Mouse (Mus musculus) heart, embryonic 10.5 days (tissue): ENCODE measurements around the gene Cpeb3. TPM values are rescaled to one million over a fixed set of nuclear protein-coding genes. Genes with fewer than 3 reads are reported as not detected.

Source experiments
- DNase-seq: peaks from one replicate; pipeline ENCODE4 v3.0.0-alpha.2; 2017; ENCODE audit warnings: low spot score
- H3K27ac ChIP-seq: fragments of 300-500 bp; sonication (generic); 2 replicates; pipeline ENCODE4 v1.5.1; 2016; ENCODE audit warnings: mild to moderate bottlenecking
- H3K27me3 ChIP-seq: fragments of 300-500 bp; sonication (generic); 2 replicates; pipeline ENCODE4 v1.6.1; 2016; ENCODE audit warnings: mild to moderate bottlenecking; ENCODE audit not compliant: poor library complexity, insufficient read depth, severe bottlenecking
- H3K36me3 ChIP-seq: fragments of 300-500 bp; sonication (generic); 2 replicates; pipeline ENCODE4 v1.6.1; 2016; ENCODE audit warnings: mild to moderate bottlenecking, moderate library complexity
- H3K4me1 ChIP-seq: fragments of 300-500 bp; sonication (generic); 2 replicates; pipeline ENCODE4 v1.6.1; 2016; ENCODE audit warnings: mild to moderate bottlenecking
- H3K4me3 ChIP-seq: fragments of 300-500 bp; sonication (generic); 2 replicates; pipeline ENCODE4 v1.5.1; 2016; ENCODE audit warnings: mild to moderate bottlenecking, moderate library complexity
- H3K9me3 ChIP-seq: fragments of 300-500 bp; sonication (generic); 2 replicates; pipeline ENCODE4 v1.6.1; 2016; ENCODE audit warnings: mild to moderate bottlenecking, moderate library complexity
- WGBS: fragments of 180-500 bp; shearing (Covaris S2); methylation state at CpG from one replicate; pipeline ENCODE4 v1.1.7; 2016; 5-methylcytosine and 5-hydroxymethylcytosine counted together
- polyA plus RNA-seq: library from polyadenylated mRNA; unstranded; fragments of >200 nt; fragmentation: Nextera tagmentation; extraction: Ambion mirVana; gene quantifications from 2 replicates; pipeline ENCODE4 v1.2.1, GENCODE M21; 2016

Gene Cpeb3
- polyA plus RNA-seq, 1 experiment from 2014 or later, result 2.6 TPM

- no peaks in the 10 kb centered on the region for H3K27me3 ChIP-seq
- WGBS, result 66% methylated on average over 2 of the region's 2 CpGs
- no peak overlapping the region for H3K4me3 ChIP-seq
- H3K27ac ChIP-seq, result no peak overlapping the region
- no peaks in the 10 kb centered on the region for H3K36me3 ChIP-seq
- no peak for DNase-seq
- no peaks in the 10 kb centered on the region for H3K9me3 ChIP-seq
- H3K4me1 ChIP-seq, result no peaks in the 10 kb centered on the region; the same call in 1 of the 2 replicates
Measured at GRCm38 (mm10) chr19:37199889-37200288, 8.5 kb downstream of the Cpeb3 start.

GRCm38 (mm10) chr19:37198165-37198880, 10.1 kb downstream of the Cpeb3 start:
- 82% methylated on average over 1 of the region's 1 CpGs for WGBS
- Histone ChIP-seq H3K4me1 (no peaks in the 10 kb centered on the region; the same call in 1 of the 2 replicates), H3K27ac (no peak overlapping the region), H3K9me3 (no peaks in the 10 kb centered on the region), H3K4me3 (no peak overlapping the region), H3K27me3 (no peaks in the 10 kb centered on the region), H3K36me3 (no peaks in the 10 kb centered on the region)
- DNase-seq, result no peak

- Histone ChIP-seq H3K27ac (no peak overlapping the region), H3K9me3 (no peaks in the 10 kb centered on the region), H3K4me3 (no peak overlapping the region), H3K4me1 (no peaks in the 10 kb centered on the region), H3K36me3 (no peaks in the 10 kb centered on the region), H3K27me3 (no peaks in the 10 kb centered on the region)
- DNase-seq, result no peak
- 71% methylated on average over 5 of the region's 5 CpGs for WGBS
Measured at GRCm38 (mm10) chr19:37192475-37193058, 15.8 kb downstream of the Cpeb3 start.

GRCm38 (mm10) chr19:37188366-37188948, 19.9 kb downstream of the Cpeb3 start:
- no peak overlapping the region for H3K4me3 ChIP-seq
- no peaks in the 10 kb centered on the region for H3K27me3 ChIP-seq
- H3K4me1 ChIP-seq, result no peaks in the 10 kb centered on the region
- H3K36me3 ChIP-seq, result no peaks in the 10 kb centered on the region
- DNase-seq, result peak; percentile 52
- 51% methylated on average over 4 of the region's 4 CpGs for WGBS
- no peak overlapping the region for H3K27ac ChIP-seq
- no peaks in the 10 kb centered on the region for H3K9me3 ChIP-seq

- no peaks in the 10 kb centered on the region for H3K36me3 ChIP-seq
- peak overlapping the region; percentile 77 for H3K27ac ChIP-seq
- H3K9me3 ChIP-seq, result no peaks in the 10 kb centered on the region
- H3K4me1 ChIP-seq, result peaks cover 7% of the 10 kb centered on the region
- peak overlapping the region; percentile 84 for H3K4me3 ChIP-seq
- peaks cover 17% of the 10 kb centered on the region for H3K27me3 ChIP-seq
- whole genome bisulfite sequencing, result 15% methylated on average over 17 of the region's 17 CpGs
- DNase-seq, result no peak
Measured at GRCm38 (mm10) chr19:37177819-37178708, 30.3 kb downstream of the Cpeb3 start.

- Histone ChIP-seq H3K36me3 (no peaks in the 10 kb centered on the region), H3K4me1 (peaks cover 12% of the 10 kb centered on the region), H3K4me3 (peak overlapping the region; percentile 84), H3K27me3 (peaks cover 28% of the 10 kb centered on the region), H3K27ac (0 out of 2 replicates have a peak overlapping the region, but pooled peaks have one; percentile 52), H3K9me3 (no peaks in the 10 kb centered on the region)
- WGBS, result 31% methylated on average over 4 of the region's 4 CpGs
- DNase-seq, result no peak
Measured at GRCm38 (mm10) chr19:37176879-37177462, 31.4 kb downstream of the Cpeb3 start.

- Histone ChIP-seq H3K4me3 (peak overlapping the region; percentile 84), H3K9me3 (no peaks in the 10 kb centered on the region), H3K27me3 (peaks cover 35% of the 10 kb centered on the region), H3K36me3 (no peaks in the 10 kb centered on the region), H3K4me1 (peaks cover 12% of the 10 kb centered on the region), H3K27ac (peak overlapping the region; percentile 89; the same call in 1 of the 2 replicates)
- DNase-seq, result no peak
- WGBS, result 8% methylated on average over 6 of the region's 6 CpGs
Measured at GRCm38 (mm10) chr19:37175919-37176318, 32.5 kb downstream of the Cpeb3 start.

GRCm38 (mm10) chr19:37175436-37175805, 33.0 kb downstream of the Cpeb3 start:
- no peak for DNase-seq
- H3K27ac ChIP-seq, result peak overlapping the region; percentile 89
- H3K36me3 ChIP-seq, result no peaks in the 10 kb centered on the region
- no peaks in the 10 kb centered on the region for H3K9me3 ChIP-seq
- peaks cover 35% of the 10 kb centered on the region for H3K27me3 ChIP-seq
- H3K4me1 ChIP-seq, result peaks cover 12% of the 10 kb centered on the region
- WGBS, result 2% methylated on average over 12 of the region's 12 CpGs
- peak overlapping the region; percentile 84 for H3K4me3 ChIP-seq

- H3K4me3 ChIP-seq, result peak overlapping the region; percentile 84
- H3K4me1 ChIP-seq, result peaks cover 12% of the 10 kb centered on the region
- no peaks in the 10 kb centered on the region for H3K36me3 ChIP-seq
- H3K9me3 ChIP-seq, result no peaks in the 10 kb centered on the region
- DNase-seq, result peak; percentile 82
- H3K27me3 ChIP-seq, result peaks cover 35% of the 10 kb centered on the region
- WGBS, result under 1% methylated on average over 36 of the region's 36 CpGs
- peak overlapping the region; percentile 89 for H3K27ac ChIP-seq
Measured at GRCm38 (mm10) chr19:37174716-37175435, 33.5 kb downstream of the Cpeb3 start.

GRCm38 (mm10) chr19:37174116-37174715, 34.2 kb downstream of the Cpeb3 start:
- Histone ChIP-seq H3K27ac (peak overlapping the region; percentile 89), H3K36me3 (no peaks in the 10 kb centered on the region), H3K4me1 (peaks cover 12% of the 10 kb centered on the region), H3K4me3 (peak overlapping the region; percentile 84), H3K27me3 (peaks cover 35% of the 10 kb centered on the region), H3K9me3 (no peaks in the 10 kb centered on the region)
- WGBS, result under 1% methylated on average over 70 of the region's 70 CpGs
- DNase-seq, result no peak

- 0 out of 2 replicates have a peak, but pooled peaks cover 3% of the 10 kb centered on the region for H3K36me3 ChIP-seq
- H3K27ac ChIP-seq, result peak overlapping the region; percentile 89
- no peaks in the 10 kb centered on the region for H3K9me3 ChIP-seq
- 27% methylated on average over 20 of the region's 20 CpGs for WGBS
- DNase-seq, result no peak
- H3K4me1 ChIP-seq, result peaks cover 12% of the 10 kb centered on the region
- H3K4me3 ChIP-seq, result peak overlapping the region; percentile 84
- H3K27me3 ChIP-seq, result peaks cover 35% of the 10 kb centered on the region
Measured at GRCm38 (mm10) chr19:37173331-37174115, 34.9 kb downstream of the Cpeb3 start.
